Mouse (Mus musculus): ENCODE data around the gene Ctu2. TPM values are rescaled to one million over a fixed set of nuclear protein-coding genes. Genes with fewer than 3 reads are reported as not detected.

Gene Ctu2
- polyA plus RNA-seq, 1 experiment from 2014 or later, result 79.5 TPM

DNA sequence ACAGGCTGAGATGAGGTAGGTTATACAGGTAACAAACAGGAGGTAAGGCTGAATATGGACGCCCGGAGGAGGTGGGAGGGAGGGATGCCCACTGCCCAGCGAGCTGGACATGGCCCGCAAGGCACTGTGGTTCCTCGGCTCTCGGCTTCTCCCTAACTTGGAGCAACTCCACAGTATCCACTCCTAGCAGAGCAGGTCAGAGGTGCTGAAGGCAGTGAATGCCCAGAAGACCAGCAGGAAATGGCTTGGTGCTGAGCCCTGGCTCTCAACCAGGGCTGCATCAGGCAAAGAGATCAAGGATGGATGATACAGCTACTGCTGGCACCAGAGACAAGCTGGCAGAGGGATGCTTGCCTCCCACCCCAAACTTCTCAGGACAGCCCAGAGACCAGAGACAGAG lies 48.6 kb downstream of the Ctu2 start:
- H3K4me1 ChIP-seq (replicated peaks), result peaks cover 50% of the 10 kb centered on the region
- 64% methylated on average over 6 of the region's 6 CpGs for WGBS
- peak overlapping the region; percentile 48 for H3K4me2 ChIP-seq
- H3K36me3 ChIP-seq, result no peaks in the 10 kb centered on the region
- peak overlapping the region; percentile 14; the same call in 1 of the 2 replicates for H3K9ac ChIP-seq (replicated peaks)
- H3K27me3 ChIP-seq, result no peaks in the 10 kb centered on the region
- H3K9me3 ChIP-seq, result no peaks in the 10 kb centered on the region
- peak overlapping the region; percentile 75 for H3K27ac ChIP-seq
- no peak for ATAC-seq (ENCODE audit: insufficient number of reproducible peaks, insufficient read depth, low FRiP score, low TSS enrichment, low read depth)
- no peak overlapping the region for H3K4me3 ChIP-seq (replicated peaks)

DNA sequence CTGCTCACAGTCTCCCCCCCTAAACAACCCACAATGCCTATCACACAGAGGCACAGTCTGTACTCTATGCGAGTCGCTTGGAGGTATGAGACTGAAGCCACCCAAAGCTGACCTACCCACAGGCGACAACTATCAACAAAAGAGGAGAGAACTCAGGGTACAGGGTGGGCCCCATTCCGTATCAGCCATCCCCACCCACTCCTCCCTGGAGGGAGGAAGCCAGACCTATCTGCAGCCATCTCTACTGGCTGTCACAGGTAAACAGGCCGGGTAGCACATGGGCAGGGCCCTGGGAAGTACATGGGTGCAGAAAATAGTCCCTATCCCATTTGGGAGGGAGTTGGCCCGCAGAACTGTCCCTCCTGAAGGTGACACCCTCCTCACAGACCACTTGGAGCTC lies 49.1 kb downstream of the Ctu2 start:
- no peaks in the 10 kb centered on the region for H3K36me3 ChIP-seq
- no peak overlapping the region for H3K4me2 ChIP-seq
- no peak overlapping the region for H3K4me3 ChIP-seq (replicated peaks)
- 80% methylated on average over 6 of the region's 6 CpGs for WGBS
- H3K9ac ChIP-seq (replicated peaks), result no peak overlapping the region
- no peaks in the 10 kb centered on the region for H3K27me3 ChIP-seq
- H3K9me3 ChIP-seq, result no peaks in the 10 kb centered on the region
- H3K27ac ChIP-seq, result peak overlapping the region; percentile 75; the same call in 1 of the 2 replicates
- H3K4me1 ChIP-seq (replicated peaks), result peaks cover 50% of the 10 kb centered on the region
- no peak for ATAC-seq (ENCODE audit: insufficient number of reproducible peaks, insufficient read depth, low FRiP score, low TSS enrichment, low read depth)

DNA sequence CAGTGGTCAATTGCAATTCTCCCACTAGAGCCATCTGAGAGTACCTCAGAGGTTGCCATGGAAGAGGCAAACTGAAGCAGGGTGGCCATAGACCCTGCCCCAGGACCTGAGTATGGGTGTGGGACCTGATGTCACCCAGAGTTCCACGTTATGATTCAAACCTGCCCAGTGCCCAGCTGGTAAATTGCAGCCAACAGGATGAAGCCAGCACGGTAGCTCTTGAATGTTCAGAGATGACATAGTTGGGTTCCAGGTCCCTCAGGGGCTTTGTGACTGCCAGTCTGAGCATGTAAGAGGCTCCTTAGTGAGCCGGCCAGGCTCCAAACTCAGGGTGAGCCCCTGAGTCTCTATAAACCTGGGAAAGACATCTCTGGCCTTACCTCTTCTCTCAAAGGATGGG lies 50.1 kb downstream of the Ctu2 start:
- WGBS, result 65% methylated on average over 3 of the region's 3 CpGs
- H3K9me3 ChIP-seq, result no peaks in the 10 kb centered on the region
- H3K4me1 ChIP-seq (replicated peaks), result peaks cover 47% of the 10 kb centered on the region
- H3K4me2 ChIP-seq, result no peak overlapping the region
- H3K9ac ChIP-seq (replicated peaks), result no peak overlapping the region
- H3K36me3 ChIP-seq, result no peaks in the 10 kb centered on the region
- peak overlapping the region; percentile 42; the same call in 1 of the 2 replicates for H3K27ac ChIP-seq
- H3K27me3 ChIP-seq, result no peaks in the 10 kb centered on the region
- no peak overlapping the region for H3K4me3 ChIP-seq (replicated peaks)
- ATAC-seq (ENCODE audit: insufficient number of reproducible peaks, insufficient read depth, low FRiP score, low TSS enrichment, low read depth), result no peak

DNA sequence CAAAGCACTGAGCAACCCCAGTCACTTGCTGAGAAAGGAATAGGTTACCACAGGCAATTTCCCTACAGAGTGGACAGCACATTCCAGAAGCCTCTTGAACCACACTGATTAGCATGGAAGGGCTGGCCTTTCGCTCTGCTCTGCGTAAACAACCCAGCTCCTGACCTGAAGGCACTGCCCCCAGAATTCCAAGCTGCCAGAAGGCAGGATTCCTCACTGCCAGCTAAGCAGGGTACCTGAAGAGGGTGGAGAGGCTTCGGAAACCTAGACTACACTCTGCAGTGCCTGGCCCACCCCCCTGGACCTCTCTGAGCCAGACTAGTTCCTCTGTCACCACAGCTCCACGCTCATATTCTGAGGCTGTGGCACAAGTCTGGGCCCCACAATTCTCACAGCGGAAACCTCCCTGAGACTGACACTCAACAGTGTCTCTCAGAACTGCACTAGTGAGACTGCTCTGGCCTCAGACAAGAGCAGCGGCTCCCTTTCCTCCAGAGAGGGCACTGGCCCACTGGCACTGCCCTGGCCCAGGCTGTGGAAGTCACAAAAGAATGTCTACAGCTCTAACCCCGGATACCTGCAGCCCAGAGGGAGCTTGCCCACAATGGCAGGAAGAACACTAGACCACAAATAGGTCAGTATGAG lies 50.7 kb downstream of the Ctu2 start:
- Histone ChIP-seq H3K27me3 (no peaks in the 10 kb centered on the region), H3K4me1 (replicated peaks) (peaks cover 47% of the 10 kb centered on the region), H3K9me3 (no peaks in the 10 kb centered on the region), H3K27ac (peak overlapping the region; percentile 42; the same call in 1 of the 2 replicates), H3K9ac (replicated peaks) (no peak overlapping the region), H3K36me3 (no peaks in the 10 kb centered on the region), H3K4me2 (no peak overlapping the region), H3K4me3 (replicated peaks) (no peak overlapping the region)
- ATAC-seq (ENCODE audit: insufficient number of reproducible peaks, insufficient read depth, low FRiP score, low TSS enrichment, low read depth), result no peak
- 70% methylated on average over 7 of the region's 7 CpGs for WGBS

DNA sequence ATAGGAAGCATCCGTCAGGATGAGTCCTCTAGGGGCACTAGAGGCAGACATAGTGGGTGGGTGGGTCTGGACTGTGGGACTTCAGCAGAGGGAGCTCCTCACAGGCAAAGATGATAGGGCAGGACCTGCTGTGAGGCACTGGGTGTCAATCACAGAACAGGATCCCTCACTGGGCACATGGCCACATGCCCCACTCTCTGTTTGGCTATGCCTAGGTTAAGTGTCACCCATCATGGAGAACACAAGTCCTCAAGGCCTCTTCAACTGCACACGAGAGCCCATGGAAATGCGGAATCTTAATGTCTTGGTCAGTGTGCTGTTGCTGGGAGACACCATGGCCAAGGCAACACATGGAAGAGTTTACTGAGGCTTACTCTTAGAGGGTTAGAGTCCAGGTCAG lies 52.0 kb downstream of the Ctu2 start:
- Histone ChIP-seq H3K9me3 (no peaks in the 10 kb centered on the region), H3K4me2 (no peak overlapping the region), H3K9ac (replicated peaks) (no peak overlapping the region), H3K27ac (no peak overlapping the region), H3K4me3 (replicated peaks) (no peak overlapping the region), H3K4me1 (replicated peaks) (peaks cover 49% of the 10 kb centered on the region), H3K36me3 (no peaks in the 10 kb centered on the region), H3K27me3 (no peaks in the 10 kb centered on the region)
- no peak for ATAC-seq (ENCODE audit: insufficient number of reproducible peaks, insufficient read depth, low FRiP score, low TSS enrichment, low read depth)
- 89% methylated on average over 3 of the region's 3 CpGs for WGBS

DNA sequence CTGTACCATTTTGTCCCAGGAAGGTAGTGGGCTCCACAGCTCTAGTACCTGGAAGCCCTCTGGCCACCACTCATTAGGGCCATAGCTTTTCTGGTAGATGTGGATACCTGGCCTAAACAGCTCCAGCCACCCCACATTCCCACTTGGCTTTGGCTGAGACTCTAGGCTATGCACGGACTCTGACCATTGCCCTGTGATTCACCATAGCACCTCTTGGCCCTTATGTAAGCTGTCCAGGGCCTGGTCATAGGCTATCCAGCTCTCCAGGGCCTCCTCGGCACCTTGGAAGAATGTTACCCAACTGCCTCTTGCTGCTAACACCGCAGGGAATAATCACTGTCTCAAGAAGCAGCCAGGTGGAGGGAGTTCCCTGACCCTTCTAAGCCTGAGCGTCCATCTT lies 53.2 kb downstream of the Ctu2 start:
- no peaks in the 10 kb centered on the region for H3K9me3 ChIP-seq
- no peaks in the 10 kb centered on the region for H3K27me3 ChIP-seq
- WGBS, result 88% methylated on average over 4 of the region's 4 CpGs
- no peaks in the 10 kb centered on the region for H3K36me3 ChIP-seq
- no peak for ATAC-seq (ENCODE audit: insufficient number of reproducible peaks, insufficient read depth, low FRiP score, low TSS enrichment, low read depth)
- peaks cover 40% of the 10 kb centered on the region for H3K4me1 ChIP-seq (replicated peaks)
- no peak overlapping the region for H3K4me3 ChIP-seq (replicated peaks)
- no peak overlapping the region for H3K27ac ChIP-seq
- no peak overlapping the region for H3K4me2 ChIP-seq
- H3K9ac ChIP-seq (replicated peaks), result no peak overlapping the region

DNA sequence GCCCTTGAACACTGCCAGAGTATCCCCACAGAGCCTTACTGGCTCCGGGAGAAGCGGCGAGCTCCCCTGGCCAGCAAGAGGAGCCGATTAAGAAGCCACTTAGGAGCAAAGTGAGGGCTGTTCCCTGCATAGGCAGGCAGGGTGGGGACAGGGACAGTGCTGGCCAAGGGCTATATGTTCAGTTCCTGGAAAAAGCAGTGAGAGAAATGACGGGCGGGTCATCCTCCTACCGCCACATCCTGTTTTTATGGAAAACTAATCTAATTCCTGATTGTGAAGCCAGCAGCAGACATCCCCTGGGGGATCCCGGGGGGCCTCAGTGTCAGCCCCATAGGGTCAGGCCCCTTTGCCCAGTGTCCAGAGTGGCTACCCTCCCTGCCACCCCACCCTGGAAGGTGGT lies 55.4 kb downstream of the Ctu2 start:
- no peak for ATAC-seq (ENCODE audit: insufficient number of reproducible peaks, insufficient read depth, low FRiP score, low TSS enrichment, low read depth)
- Histone ChIP-seq H3K4me3 (replicated peaks) (no peak overlapping the region), H3K27me3 (no peaks in the 10 kb centered on the region), H3K4me2 (no peak overlapping the region), H3K9me3 (no peaks in the 10 kb centered on the region), H3K9ac (replicated peaks) (no peak overlapping the region), H3K36me3 (no peaks in the 10 kb centered on the region), H3K4me1 (replicated peaks) (peaks cover 20% of the 10 kb centered on the region), H3K27ac (no peak overlapping the region)
- 84% methylated on average over 8 of the region's 8 CpGs for WGBS

Small RNA genes lying within 50 kb of the gene (microRNA-seq; reads per million reads assigned to microRNA genes)
- not detected for gene Gm24366

Other genes starting within 250 kb of the Ctu2 start
- gene Zfpm1, start 194.0 kb upstream of the Ctu2 start, polyA plus RNA-seq (2016; fragmentation: Nextera tagmentation; extraction: Ambion mirVana), result 1.2 and 1.4 TPM in 2 replicates
- gene Trhr2, start 115.4 kb upstream of the Ctu2 start, polyA plus RNA-seq (2016; fragmentation: Nextera tagmentation; extraction: Ambion mirVana), result not detected in 2 replicates
- gene Zc3h18, start 99.5 kb upstream of the Ctu2 start, polyA plus RNA-seq (2016; fragmentation: Nextera tagmentation; extraction: Ambion mirVana), result 76.7 and 76.9 TPM in 2 replicates
- gene Il17c, start 54.1 kb upstream of the Ctu2 start, polyA plus RNA-seq (2016; fragmentation: Nextera tagmentation; extraction: Ambion mirVana), result not detected in 2 replicates
- gene Cyba, start 43.2 kb upstream of the Ctu2 start, polyA plus RNA-seq (2016; fragmentation: Nextera tagmentation; extraction: Ambion mirVana), result 101 and 104 TPM in 2 replicates
- 40.5 and 48.7 TPM in 2 replicates for gene Mvd, start 32.7 kb upstream of the Ctu2 start, polyA plus RNA-seq (2016; fragmentation: Nextera tagmentation; extraction: Ambion mirVana)
- 0.16 and 0.38 TPM in 2 replicates for gene Snai3, start 15.4 kb upstream of the Ctu2 start, polyA plus RNA-seq (2016; fragmentation: Nextera tagmentation; extraction: Ambion mirVana)
- 45.8 and 46.4 TPM in 2 replicates for gene Rnf166, start 79 bp upstream of the Ctu2 start, polyA plus RNA-seq (2016; fragmentation: Nextera tagmentation; extraction: Ambion mirVana)
- 11.9 and 13.9 TPM in 2 replicates for gene Piezo1, start 75.2 kb downstream of the Ctu2 start, polyA plus RNA-seq (2016; fragmentation: Nextera tagmentation; extraction: Ambion mirVana)
- 52.3 and 52.7 TPM in 2 replicates for gene Cdt1, start 91.9 kb downstream of the Ctu2 start, polyA plus RNA-seq (2016; fragmentation: Nextera tagmentation; extraction: Ambion mirVana)
- 299 and 305 TPM in 2 replicates for gene Aprt, start 100.8 kb downstream of the Ctu2 start, polyA plus RNA-seq (2016; fragmentation: Nextera tagmentation; extraction: Ambion mirVana)
- 5.9 and 8.4 TPM in 2 replicates for gene Galns, start 135.3 kb downstream of the Ctu2 start, polyA plus RNA-seq (2016; fragmentation: Nextera tagmentation; extraction: Ambion mirVana)
- gene Trappc2l, start 135.5 kb downstream of the Ctu2 start, polyA plus RNA-seq (2016; fragmentation: Nextera tagmentation; extraction: Ambion mirVana), result 39.0 and 48.0 TPM in 2 replicates
- not detected in 2 replicates for gene Pabpn1l, start 146.6 kb downstream of the Ctu2 start, polyA plus RNA-seq (2016; fragmentation: Nextera tagmentation; extraction: Ambion mirVana)
- 2.8 and 3.3 TPM in 2 replicates for gene Cbfa2t3, start 223.0 kb downstream of the Ctu2 start, polyA plus RNA-seq (2016; fragmentation: Nextera tagmentation; extraction: Ambion mirVana)